Mouse (Mus musculus) heart, adult 2 months (tissue): ENCODE results near the gene Tacr1. TPM values are rescaled to one million over a fixed set of nuclear protein-coding genes. Genes with fewer than 3 reads are reported as not detected.

ENCODE experiments used
- DNase-seq, 2 experiments: peaks; one replicate each; pipeline ENCODE4 v3.0.0; 2021
- H3K27ac ChIP-seq: fragments of 200-600 bp; 2 replicates; pipeline ENCODE4 v1.8.1; 2022
- H3K27me3 ChIP-seq: fragments of 200-500 bp; 2 replicates; pipeline ENCODE4 v1.6.1; 2012; ENCODE audit warnings: mild to moderate bottlenecking, low read length, inconsistent platforms, mixed read lengths; ENCODE audit not compliant: control insufficient read depth, insufficient read depth
- H3K36me3 ChIP-seq: fragments of 200-500 bp; 2 replicates; pipeline ENCODE4 v1.6.1; 2012; ENCODE audit warnings: low read length, inconsistent platforms; ENCODE audit not compliant: control insufficient read depth, insufficient read depth
- H3K4me1 ChIP-seq: fragments of 200-500 bp; 2 replicates; pipeline ENCODE4 v1.6.1; 2011; ENCODE audit warnings: low read length; ENCODE audit not compliant: control insufficient read depth, insufficient read depth
- H3K4me3 ChIP-seq: fragments of 200-600 bp; 2 replicates; pipeline ENCODE4 v1.8.1; 2022
- H3K79me2 ChIP-seq: fragments of 200-500 bp; replicated peaks from 2 replicates; pipeline ENCODE4 v1.6.1; 2012; ENCODE audit warnings: mild to moderate bottlenecking, inconsistent platforms, low read length, moderate library complexity, mixed read lengths; ENCODE audit not compliant: control insufficient read depth, insufficient read depth
- H3K9ac ChIP-seq: fragments of 200-500 bp; 2 replicates; pipeline ENCODE4 v1.6.1; 2012; ENCODE audit warnings: low read depth, mild to moderate bottlenecking, control low read depth, inconsistent platforms, low read length, mixed read lengths
- CTCF ChIP-seq: fragments of 200-600 bp; IDR thresholded peaks from 2 replicates; pipeline ENCODE4 v1.8.1; 2022; ENCODE audit warnings: antibody characterized with exemption, mild to moderate bottlenecking, moderate library complexity
- EP300 ChIP-seq: fragments of 200-500 bp; IDR thresholded peaks from 2 replicates; pipeline ENCODE4 v1.6.1; 2011; ENCODE audit warnings: low read depth, low read length, control low read depth; ENCODE audit not compliant: insufficient read depth
- POLR2A ChIP-seq: fragments of 200-500 bp; IDR thresholded peaks from 2 replicates; pipeline ENCODE4 v1.6.1; 2011; ENCODE audit warnings: mild to moderate bottlenecking, low read depth, low read length, control low read depth; ENCODE audit not compliant: insufficient read depth
- WGBS: fragments of 180-500 bp; shearing (Covaris S2); methylation state at CpG from one replicate; pipeline ENCODE4 v1.1.7; 2018; 5-methylcytosine and 5-hydroxymethylcytosine counted together
- intact Hi-C: fragments of 180-260 bp; cut with DNase I; formaldehyde crosslinking; loops from one replicate; pipeline ENCODE4 v1.15.1; 2025
- long read RNA-seq: library from polyadenylated mRNA; stranded (forward); transcript quantifications from one replicate; pipeline ENCODE4 v2.0.0, GENCODE M21; 2021
- polyA plus RNA-seq: library from polyadenylated mRNA; depleted of rRNA; stranded (reverse); fragments of >200 nt; gene quantifications from 2 replicates; pipeline ENCODE4 v1.2.3, GENCODE M21; 2012; rRNA removed
- total RNA-seq, 2 experiments: library from RNA; stranded (reverse); gene quantifications; 2 replicates each; pipeline ENCODE4 v1.2.3; 2021

The Tacr1 gene
- total RNA-seq: not detected
- 0.14 TPM in 1 of 2 replicates, not detected in the other for polyA plus RNA-seq
- long read RNA-seq: 0 reads

DNA sequence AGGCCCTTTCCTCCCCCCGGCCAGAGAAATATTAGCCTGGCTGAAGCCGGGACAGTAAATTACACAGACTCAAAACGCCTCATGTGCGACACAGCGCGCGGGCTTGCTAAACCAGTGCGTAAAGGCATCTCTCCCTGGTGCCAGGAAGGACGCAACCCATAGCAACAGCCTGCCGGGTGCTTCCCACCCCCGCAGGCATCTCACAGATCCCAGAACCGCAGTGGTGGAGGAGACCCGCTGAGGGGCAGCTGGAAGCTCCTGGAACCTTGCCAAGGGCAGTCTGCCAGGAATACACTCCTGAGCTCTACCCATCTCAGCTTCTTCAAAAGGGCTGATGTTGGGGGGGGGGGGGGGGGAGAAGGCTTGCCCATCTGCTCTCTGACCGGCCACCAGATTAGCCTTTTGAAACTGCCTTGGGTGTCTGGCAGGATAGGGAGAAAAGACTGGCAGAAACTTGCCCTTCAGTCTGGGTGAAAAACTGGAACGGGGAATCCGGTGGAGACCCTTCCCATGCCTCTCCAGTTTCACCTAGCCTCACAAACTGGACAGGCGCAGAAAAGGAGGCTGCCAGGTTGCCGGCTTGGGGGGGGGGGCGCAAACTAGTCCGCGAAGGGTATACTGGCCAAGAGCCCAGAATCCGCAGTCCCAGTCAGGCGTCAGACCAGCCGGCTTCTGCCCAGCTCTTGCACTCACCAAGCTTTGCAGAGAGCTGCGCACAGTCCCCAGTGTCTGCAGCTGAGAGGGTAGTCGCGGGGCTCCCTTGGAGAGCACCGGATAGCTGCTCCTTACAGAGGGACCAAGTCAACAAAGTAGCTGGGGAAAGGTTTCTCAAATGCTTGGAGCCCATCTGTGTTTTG is at the start of gene Tacr1:
Tacr1 (plus strand) TSS at position 740 of the 857 bp plus-strand sequence.
- no peaks in the 10 kb centered on the region for H3K4me1 ChIP-seq
- no peak within 1 kb of the TSS for H3K9ac ChIP-seq
- no peak for TF ChIP-seq EP300
- TF ChIP-seq POLR2A: no peak
- no peak for TF ChIP-seq CTCF
- peaks cover 5% of the 10 kb centered on the region for H3K27me3 ChIP-seq
- no peak within 1 kb of the TSS for H3K4me3 ChIP-seq
- H3K79me2 ChIP-seq: no peaks in the 10 kb centered on the region
- H3K27ac ChIP-seq: no peak within 1 kb of the TSS
- intact Hi-C loops: no loop called here
- no peak for DNase-seq
- no peaks in the 10 kb centered on the region for H3K36me3 ChIP-seq
- 2% methylated on average over 28 of the region's 28 CpGs for WGBS

DNA sequence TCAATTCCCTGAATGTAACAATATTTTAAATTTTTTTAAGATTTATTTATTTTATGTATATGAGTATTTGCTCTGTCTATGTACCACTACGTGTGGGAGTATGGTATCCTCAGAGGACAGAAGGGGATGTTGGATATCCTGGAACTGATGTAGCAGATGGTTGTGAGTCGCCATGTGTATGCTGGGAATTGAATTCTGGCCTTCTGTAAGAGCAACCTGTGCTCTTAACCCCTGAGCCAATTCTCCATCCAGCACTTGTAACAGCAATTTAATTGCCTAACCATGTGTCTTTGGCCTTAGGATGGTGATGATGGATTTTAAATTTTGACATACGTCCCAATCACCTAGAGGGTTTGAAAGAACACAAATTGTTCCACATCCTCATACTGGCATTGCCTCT is 26.0 kb upstream of the Tacr1 start:
- Histone ChIP-seq H3K27ac (no peak overlapping the region), H3K4me1 (no peaks in the 10 kb centered on the region), H3K4me3 (no peak overlapping the region), H3K36me3 (no peaks in the 10 kb centered on the region), H3K9ac (no peak overlapping the region), H3K79me2 (no peaks in the 10 kb centered on the region), H3K27me3 (no peaks in the 10 kb centered on the region)
- intact Hi-C loops: no loop called here
- 84% methylated on average over 3 of the region's 3 CpGs for WGBS
- DNase-seq: no peak
- TF ChIP-seq CTCF: no peak
- TF ChIP-seq POLR2A: no peak
- TF ChIP-seq EP300: no peak

DNA sequence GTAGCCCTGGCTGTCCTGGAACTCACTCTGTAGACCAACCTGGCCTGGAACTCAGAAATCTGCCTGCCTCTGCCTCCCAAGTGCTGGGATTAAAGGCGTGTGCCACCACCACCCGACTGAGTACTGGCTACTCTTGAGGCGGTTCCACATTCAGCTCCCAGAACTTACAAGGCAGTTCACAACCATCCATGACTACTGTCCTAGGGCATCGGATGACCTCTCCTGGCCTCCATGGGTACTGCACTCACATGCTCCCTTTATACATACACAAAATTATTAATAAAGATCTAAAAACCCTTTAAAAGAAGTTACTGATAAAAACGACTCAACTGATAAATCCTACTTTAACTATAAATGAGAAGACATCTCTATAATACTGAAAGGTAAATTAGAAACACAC is 18.6 kb upstream of the Tacr1 start:
- Histone ChIP-seq H3K9ac (no peak overlapping the region), H3K4me3 (no peak overlapping the region), H3K27ac (no peak overlapping the region), H3K4me1 (no peaks in the 10 kb centered on the region), H3K79me2 (no peaks in the 10 kb centered on the region), H3K36me3 (no peaks in the 10 kb centered on the region), H3K27me3 (no peaks in the 10 kb centered on the region)
- TF ChIP-seq EP300 (no peak), POLR2A (no peak), CTCF (no peak)
- 77% methylated on average over 5 of the region's 5 CpGs for WGBS
- intact Hi-C loops: no loop called here
- DNase-seq: no peak

DNA sequence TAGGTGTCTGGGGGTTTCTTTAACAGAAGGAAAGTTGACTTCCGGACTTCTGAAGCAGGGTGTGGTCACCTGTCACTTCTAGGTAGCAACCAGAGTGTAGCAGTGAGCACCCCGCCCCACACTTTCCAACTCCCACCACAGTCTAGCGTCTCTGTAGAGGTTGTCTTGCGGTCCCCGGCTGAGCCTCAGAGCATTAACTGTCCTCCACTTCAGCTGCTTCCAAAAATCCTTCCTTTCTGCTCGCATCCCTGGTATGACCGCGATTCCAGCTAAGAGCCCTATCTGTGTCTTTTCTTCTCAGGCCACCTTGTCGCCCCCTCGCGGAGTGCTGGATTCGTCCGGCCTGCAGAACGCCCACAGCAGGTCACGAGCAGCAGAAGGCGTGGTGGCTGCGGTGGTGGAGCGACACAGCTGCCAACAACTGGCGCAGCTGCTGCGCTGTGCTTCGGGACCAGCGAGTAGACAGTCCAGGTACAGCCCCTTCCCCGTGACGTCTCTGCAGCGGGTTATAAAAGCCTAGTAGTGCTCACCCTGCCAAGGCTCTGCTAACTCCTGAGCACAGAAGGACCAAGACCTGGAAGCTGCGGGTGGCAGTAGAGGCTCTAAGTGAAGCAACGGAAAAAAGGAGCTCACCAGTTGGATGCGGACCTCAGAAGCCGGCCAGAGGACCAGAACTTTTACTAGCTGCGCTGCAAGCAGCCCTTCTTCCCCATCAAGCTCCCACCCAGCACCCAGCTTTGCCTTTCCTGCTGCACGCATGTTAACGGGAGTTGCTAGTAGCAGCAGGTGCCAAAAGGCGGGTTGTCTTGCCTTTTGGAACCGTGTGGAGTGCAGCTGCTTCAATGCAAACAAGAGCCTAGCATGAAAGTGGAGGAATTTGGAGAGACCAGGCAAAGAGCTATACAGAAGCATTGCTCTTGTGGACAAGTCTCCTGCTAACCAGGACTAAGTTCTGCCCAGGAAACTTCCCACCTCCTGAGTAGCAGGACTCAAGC is 664 bp downstream of the Tacr1 start:
- Histone ChIP-seq H3K4me3 (no peak overlapping the region), H3K36me3 (no peaks in the 10 kb centered on the region), H3K27me3 (peaks cover 5% of the 10 kb centered on the region), H3K79me2 (no peaks in the 10 kb centered on the region), H3K27ac (no peak overlapping the region), H3K9ac (no peak overlapping the region), H3K4me1 (no peaks in the 10 kb centered on the region)
- no peak for DNase-seq
- intact Hi-C loops: no loop called here
- TF ChIP-seq EP300 (no peak), POLR2A (no peak), CTCF (0 out of 2 replicates have a peak, but pooled peaks have one; percentile 9)
- WGBS: 3% methylated on average over 34 of the region's 34 CpGs

DNA sequence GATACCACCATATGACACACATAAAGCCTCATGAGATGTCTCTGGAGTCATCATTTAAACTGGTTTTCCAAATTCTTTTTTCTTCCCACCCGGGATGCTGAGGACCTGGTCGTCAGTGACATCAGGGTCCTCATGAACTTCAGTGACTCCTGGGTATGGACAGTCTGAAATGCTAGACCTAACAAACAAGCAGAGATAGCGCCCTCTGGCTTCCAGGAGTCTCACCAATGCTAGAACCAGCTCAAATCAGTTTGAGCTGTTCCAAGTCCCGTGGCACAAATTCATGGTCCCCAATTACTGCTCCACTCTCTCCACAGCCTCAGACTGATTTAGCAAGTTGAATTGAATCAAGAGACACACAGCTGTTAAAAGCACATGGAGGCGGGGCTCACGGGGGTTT is 16.2 kb downstream of the Tacr1 start:
- H3K27me3 ChIP-seq: no peaks in the 10 kb centered on the region
- H3K4me3 ChIP-seq: no peak overlapping the region
- H3K36me3 ChIP-seq: no peaks in the 10 kb centered on the region
- WGBS: 70% methylated on average over 6 of the region's 6 CpGs
- DNase-seq: no peak
- intact Hi-C loops: no loop called here
- no peaks in the 10 kb centered on the region for H3K4me1 ChIP-seq
- no peaks in the 10 kb centered on the region for H3K79me2 ChIP-seq
- H3K27ac ChIP-seq: no peak overlapping the region
- TF ChIP-seq EP300 (no peak), POLR2A (no peak), CTCF (no peak)
- no peak overlapping the region for H3K9ac ChIP-seq

DNA sequence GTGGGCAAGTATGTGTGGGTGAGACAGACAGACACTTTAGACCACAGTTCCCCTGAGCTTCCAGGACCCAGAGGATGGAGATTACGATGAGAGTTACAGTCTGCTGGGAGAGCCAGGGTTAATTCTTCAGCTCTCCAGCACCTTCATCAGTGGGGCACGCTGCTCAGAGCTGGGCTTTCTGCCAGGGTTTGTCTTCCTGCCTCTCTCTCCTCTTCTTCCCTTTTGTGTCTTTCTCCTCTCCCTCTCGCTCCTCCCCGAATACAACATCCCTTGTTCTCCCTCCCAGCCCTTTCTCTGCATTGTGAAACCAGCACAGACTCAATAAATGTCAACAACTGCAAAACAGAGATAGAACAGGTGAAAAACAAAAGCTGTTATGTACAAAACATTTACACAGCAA is 18.1 kb downstream of the Tacr1 start:
- no peaks in the 10 kb centered on the region for H3K36me3 ChIP-seq
- intact Hi-C loops: no loop called here
- H3K79me2 ChIP-seq: no peaks in the 10 kb centered on the region
- H3K4me3 ChIP-seq: no peak overlapping the region
- no peaks in the 10 kb centered on the region for H3K4me1 ChIP-seq
- TF ChIP-seq CTCF (no peak), POLR2A (no peak), EP300 (no peak)
- WGBS: 32% methylated on average over 4 of the region's 4 CpGs
- no peak overlapping the region for H3K27ac ChIP-seq
- no peak for DNase-seq
- no peak overlapping the region for H3K9ac ChIP-seq
- no peaks in the 10 kb centered on the region for H3K27me3 ChIP-seq
